In the genomic region with DNA sequence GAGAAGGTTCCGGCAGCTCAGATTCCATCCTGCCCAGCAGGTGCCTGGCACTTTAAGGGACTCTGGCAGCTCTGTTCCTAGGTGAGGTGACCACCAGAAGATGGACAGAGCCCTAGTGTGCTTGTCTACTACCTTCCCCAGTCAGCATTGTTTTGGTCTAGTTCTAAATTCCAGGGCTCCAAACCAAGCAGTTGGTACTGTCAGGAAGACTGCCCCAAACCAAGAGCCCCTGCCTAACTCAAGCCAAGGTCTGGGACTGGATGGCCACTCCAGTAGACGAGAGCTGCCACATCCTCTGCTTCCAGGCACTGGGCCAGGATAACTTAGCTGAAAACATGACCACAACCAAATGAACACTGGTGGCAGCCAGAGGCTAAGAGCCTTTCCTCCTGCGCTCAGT, we compare ENCODE assay signal across 27 mouse cellular contexts. TPM values are rescaled to one million over a fixed set of nuclear protein-coding genes. Genes with fewer than 3 reads are reported as not detected.
DNase-seq lines count a peak whose midpoint lies in the region; TF ChIP-seq lines count a peak whose summit lies in the region.
"Had no signal": no experiment of that assay in that cellular context is flagged by ENCODE, and none has a peak within 500 bp of the region (broad histone marks: within the 10 kb centered on the region; RNA-seq: fewer than 3 reads in every experiment).

No protein-coding gene starts in this region.

- intact Hi-C loops in gastrocnemius, adult 2 months (cut with DNase I) = no loop called here
- intact Hi-C loops in gastrocnemius, postnatal 14 days (cut with DNase I; ENCODE audit: low total_unique reads) = loop anchor here (2.0 kb wide), 1 partner anchor 166 kb away; no protein-coding TSS in a partner anchor

- no peak for TF ChIP-seq CTCF in gastrocnemius, adult 2 months (IDR thresholded peaks at IDR 0.05)
- TF ChIP-seq CTCF in layer of hippocampus, adult 2 months (conservative IDR thresholded peaks at IDR 0.05) = no peak

- H3K4me3 ChIP-seq in gastrocnemius, adult 2 months = no peak overlapping the region
- H3K4me3 ChIP-seq in layer of hippocampus, adult 2 months = no peak overlapping the region
- H3K4me3 ChIP-seq: embryonic facial prominence, embryonic 10.5 days; embryonic facial prominence, embryonic 13.5 days; erythroblast, embryonic 14.5 days; forebrain, embryonic 12.5 days; forebrain, embryonic 15.5 days; heart, embryonic 12.5 days had no signal

- peak; percentile 52 for DNase-seq in cerebellum, adult 11-12 months
- DNase-seq in cerebellum, adult 8-10 months = no peak
- no peak for DNase-seq in gastrocnemius, adult 2 months
- no peak for DNase-seq in gastrocnemius, postnatal 14 days
- DNase-seq in layer of hippocampus, adult 2 months (ENCODE audit: low spot score in 2 of 2) = no peak
- DNase-seq in layer of hippocampus, postnatal 10 days (ENCODE audit: low spot score in 2 of 2) = no peak
- DNase-seq: adrenal gland, adult 8-10 months; adrenal gland, postnatal 25 days; B cell, adult 2 months; cerebellum, postnatal 10 days; cerebellum, postnatal 36 days; embryo, embryonic 11 days; gastrocnemius, postnatal 10 days; heart, postnatal 4 days; kidney, adult 18-20 months; kidney, adult 9 months had no signal

- peak overlapping the region; percentile 35; the same call in 1 of the 2 replicates for H3K27ac ChIP-seq in gastrocnemius, adult 2 months
- H3K27ac ChIP-seq in layer of hippocampus, adult 2 months = peak overlapping the region; percentile 77
- H3K27ac ChIP-seq: embryonic facial prominence, embryonic 10.5 days; embryonic facial prominence, embryonic 13.5 days; forebrain, embryonic 12.5 days; forebrain, embryonic 15.5 days; hindbrain, embryonic 14.5 days; hindbrain, postnatal 0 days had no signal

RNA-seq across cellular contexts. Expression of a gene that starts 1.7 kb away (rescaled TPM):
- 10 to 100 TPM; 11.1 to 14.1 TPM for total RNA-seq in gastrocnemius, adult 2 months (2021)
- total RNA-seq in gastrocnemius, postnatal 14 days (2021) = 10 to 100 TPM; 17.6 to 17.8 TPM
- 10 to 100 TPM; 77.6 to 84.0 TPM for total RNA-seq in layer of hippocampus, adult 2 months (2021)
- total RNA-seq in layer of hippocampus, postnatal 10 days (2021) = 10 to 100 TPM; 69.6 to 88.4 TPM

RNA-seq across cellular contexts. Expression of a gene that starts 5.7 kb away (rescaled TPM):
- total RNA-seq in gastrocnemius, adult 2 months (2021) = not detected
- not detected for total RNA-seq in gastrocnemius, postnatal 14 days (2021)
- total RNA-seq in layer of hippocampus, adult 2 months (2021) = 1 to 10 TPM; 4.4 to 5.0 TPM
- total RNA-seq in layer of hippocampus, postnatal 10 days (2021) = 1 to 10 TPM; 6.4 to 7.1 TPM
- total RNA-seq: adrenal gland, postnatal 25 days; gastrocnemius, postnatal 10 days; gastrocnemius, postnatal 4 days; heart, postnatal 14 days had no signal

RNA-seq across cellular contexts. Expression of a gene that starts 6.5 kb away (rescaled TPM):
- not detected for total RNA-seq in gastrocnemius, adult 2 months (2021)
- total RNA-seq in gastrocnemius, postnatal 14 days (2021) = not detected
- under 1 TPM in 1 of 2 experiments, not detected in 1; 0.71 TPM for total RNA-seq in layer of hippocampus, adult 2 months (2021)
- total RNA-seq in layer of hippocampus, postnatal 10 days (2021) = under 1 TPM; 0.45 to 0.64 TPM
- total RNA-seq: adrenal gland, adult 8-10 months; adrenal gland, postnatal 25 days; CH12.LX; gastrocnemius, postnatal 10 days; gastrocnemius, postnatal 4 days; heart, postnatal 14 days; heart, postnatal 4 days had no signal

RNA-seq across cellular contexts. Expression of a gene that starts 18.0 kb away (rescaled TPM):
- 10 to 100 TPM in 1 of 2 experiments, 1 to 10 TPM in 1; 8.7 to 21.6 TPM for total RNA-seq in gastrocnemius, adult 2 months (2021)
- 10 to 100 TPM; 25.6 to 26.3 TPM for total RNA-seq in gastrocnemius, postnatal 14 days (2021)
- 10 to 100 TPM; 36.4 to 40.0 TPM for total RNA-seq in layer of hippocampus, adult 2 months (2021)
- total RNA-seq in layer of hippocampus, postnatal 10 days (2021) = 10 to 100 TPM; 41.9 to 47.1 TPM

RNA-seq across cellular contexts. Expression of a gene that starts 30.6 kb away (rescaled TPM):
- 10 to 100 TPM; 46.8 to 56.5 TPM for total RNA-seq in gastrocnemius, adult 2 months (2021)
- total RNA-seq in gastrocnemius, postnatal 14 days (2021) = 10 to 100 TPM; 42.7 to 51.0 TPM
- 100 to 1,000 TPM; 117 to 124 TPM for total RNA-seq in layer of hippocampus, adult 2 months (2021)
- total RNA-seq in layer of hippocampus, postnatal 10 days (2021) = 100 to 1,000 TPM in 1 of 2 experiments, 10 to 100 TPM in 1; 99.1 to 104 TPM

Comparison
In these comparisons a context has a peak if more than half of its experiments do, and no peak if none do; other contexts are left out.
1. RNA of a gene that starts 5.7 kb away (total RNA-seq): 6.4 to 7.1 TPM in layer of hippocampus, postnatal 10 days and 4.4 to 5.0 TPM in layer of hippocampus, adult 2 months; not detected in gastrocnemius, postnatal 14 days and not detected in gastrocnemius, adult 2 months; every median in the first group is over 4 times any median in the second.